Mouse (Mus musculus): ENCODE results near the gene Gm10770. TPM values are rescaled to one million over a fixed set of nuclear protein-coding genes. Genes with fewer than 3 reads are reported as not detected.
"Not testable (repeated sequence)": the region's sequence is repeated elsewhere in the genome, so short reads cannot be mapped to it uniquely, and the experiment has no call there.

Gm10770 gene
- total RNA-seq (2022), result not detected

DNA sequence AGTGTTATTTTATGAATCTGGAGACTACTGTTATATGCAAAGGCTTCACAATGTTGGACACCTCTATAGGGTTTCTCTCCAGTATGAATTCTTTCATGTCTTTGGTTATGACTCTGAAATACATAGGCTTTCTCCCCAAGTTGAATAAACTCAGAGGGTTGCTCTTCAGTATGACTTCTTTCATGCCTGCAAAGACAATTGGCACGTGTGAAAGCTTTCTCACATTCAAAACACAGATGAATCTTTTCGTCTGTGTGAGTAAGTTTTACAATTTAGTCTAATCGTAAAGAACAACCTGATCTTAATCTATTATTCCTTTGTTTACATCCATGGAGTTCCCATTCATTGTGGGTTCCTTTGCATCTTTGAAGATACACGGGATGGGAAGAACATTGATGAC lies at the start of gene Gm10770:
TSS of gene Gm10770 (minus strand) at position 101 of the 400 bp plus-strand sequence.
- not testable (repeated sequence) for DNase-seq (ENCODE audit: low spot score)

DNA sequence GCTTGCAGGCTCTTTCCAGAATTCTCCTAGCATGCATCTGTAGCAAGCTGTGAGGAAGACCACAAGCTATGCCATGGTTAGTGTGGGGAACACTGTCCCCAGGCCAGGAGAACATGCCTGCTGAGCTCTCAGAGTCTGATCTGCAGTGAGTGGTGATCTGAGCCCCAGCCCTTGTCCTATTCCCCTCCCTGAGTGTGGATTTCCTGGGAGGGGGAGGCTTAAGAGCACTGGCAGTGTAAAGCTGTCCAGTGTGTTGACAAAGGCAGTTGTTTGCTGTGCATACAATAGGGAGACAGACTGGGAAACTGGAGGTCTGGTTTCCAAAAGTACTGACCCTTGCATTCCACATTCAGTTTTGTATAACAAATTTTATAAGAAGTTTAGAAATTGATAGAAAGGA lies 43.8 kb upstream of the Gm10770 start:
- not testable (repeated sequence) for DNase-seq (ENCODE audit: low spot score)

DNA sequence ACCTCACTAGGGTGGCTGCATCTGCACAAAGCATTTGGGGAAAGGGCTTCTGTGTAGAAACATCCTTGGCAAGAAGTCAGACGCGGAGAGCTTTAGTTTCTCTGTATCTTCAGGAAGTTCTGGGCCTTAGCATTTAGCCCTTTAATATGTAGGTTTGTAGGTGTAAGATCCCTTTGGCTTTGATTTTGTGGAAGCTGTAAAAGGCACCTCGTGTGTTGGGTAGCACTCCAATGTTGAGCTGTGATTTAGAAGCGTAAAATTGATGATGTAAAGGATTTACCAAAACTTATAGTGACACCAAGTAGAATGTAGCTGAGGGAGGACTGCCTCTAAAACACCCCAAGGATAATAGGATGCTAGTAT lies 38.9 kb upstream of the Gm10770 start:
- DNase-seq (ENCODE audit: low spot score), result not testable (repeated sequence)

DNA sequence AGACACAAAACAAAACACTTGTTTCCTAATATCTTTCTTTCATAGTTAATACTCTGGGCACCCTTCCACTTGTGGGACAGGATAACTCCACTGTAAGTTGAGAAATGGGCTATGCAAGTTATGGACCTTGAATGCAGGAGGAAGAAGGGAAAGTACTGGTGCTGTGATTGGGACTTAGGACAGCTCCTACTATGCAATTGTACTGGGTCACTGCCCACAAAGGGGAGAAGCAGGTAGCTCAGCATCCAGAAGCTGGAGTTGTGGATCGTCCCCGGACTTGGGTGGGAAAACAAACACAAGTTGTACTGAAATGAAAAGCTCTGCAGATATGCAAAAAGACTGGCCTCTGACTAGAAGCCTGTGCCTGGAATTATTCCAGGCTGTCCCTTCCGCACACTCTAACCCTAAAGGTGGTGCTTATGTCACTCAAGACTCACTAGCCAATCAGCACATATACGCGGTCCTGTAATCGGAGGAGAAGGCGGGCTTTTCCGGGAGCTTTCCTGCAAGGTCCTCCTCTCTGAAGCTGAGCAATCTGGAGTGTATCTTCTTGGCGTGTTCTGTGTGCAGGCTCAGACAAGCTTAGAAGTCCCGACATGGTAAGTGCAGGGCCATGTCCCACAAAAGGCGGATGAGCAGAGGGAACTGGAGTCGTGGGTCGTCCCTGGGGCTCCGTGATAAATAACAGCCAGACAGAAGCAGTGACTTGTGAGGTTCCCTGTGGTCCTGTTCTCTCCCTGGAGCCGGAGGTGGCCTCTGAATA lies 38.3 kb upstream of the Gm10770 start, which contains the start of gene Zfp937:
TSS of gene Zfp937 (plus strand) at position 474 of the 763 bp plus-strand sequence.
- DNase-seq (ENCODE audit: low spot score), result peak; percentile 85

DNA sequence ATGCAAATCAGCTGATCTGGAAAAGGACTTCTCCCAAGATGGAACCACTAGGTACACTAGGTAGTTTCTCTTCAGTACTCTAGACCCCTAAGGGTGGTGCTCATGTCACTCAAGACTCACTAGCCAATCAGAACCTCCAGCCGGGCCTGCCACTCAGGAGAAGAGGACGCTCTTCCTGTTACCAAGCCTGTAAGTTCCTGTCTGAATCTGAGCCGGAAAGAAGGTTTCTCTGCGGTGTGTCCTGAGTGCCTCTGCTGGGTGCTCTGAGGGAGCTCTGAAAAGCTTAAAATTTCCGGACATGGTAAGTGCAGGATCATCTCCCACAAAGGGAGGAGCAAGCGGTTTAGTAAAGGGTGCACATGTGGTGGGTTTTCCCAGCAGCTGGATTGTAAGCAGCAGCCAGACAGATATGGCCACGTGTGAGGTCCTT lies 2.1 kb upstream of the Gm10770 start, which contains the start of gene Gm14139:
TSS of gene Gm14139 (plus strand) at position 186 of the 430 bp plus-strand sequence.
- not testable (repeated sequence) for DNase-seq (ENCODE audit: low spot score)

- not testable (repeated sequence) for DNase-seq (ENCODE audit: low spot score)
Observed at GRCm38 (mm10) chr2:150181046-150181445, 1.6 kb upstream of the Gm10770 start.

DNA sequence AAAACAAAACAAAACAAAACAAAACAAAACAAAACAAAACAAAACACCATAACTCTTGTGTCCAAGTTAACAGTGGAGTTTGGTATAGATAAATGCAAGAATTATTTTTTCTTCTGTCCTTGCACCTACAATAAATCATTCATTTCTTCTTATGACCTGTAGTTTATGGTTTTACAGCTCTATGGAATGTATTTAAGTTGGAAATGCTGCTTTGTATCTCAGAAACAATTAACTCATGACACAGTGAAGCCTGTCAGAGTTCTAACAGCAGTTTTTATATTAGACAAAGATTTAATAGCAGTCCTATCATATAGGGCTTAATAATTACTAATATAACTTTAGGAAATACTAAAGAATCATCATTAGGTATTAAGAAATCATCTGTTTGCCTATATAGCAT lies 5.6 kb downstream of the Gm10770 start:
- DNase-seq (ENCODE audit: low spot score), result no peak

- DNase-seq (ENCODE audit: low spot score), result no peak
Observed at GRCm38 (mm10) chr2:150166703-150167102, 12.8 kb downstream of the Gm10770 start.

- DNase-seq (ENCODE audit: low spot score), result peak; percentile 91
Observed at GRCm38 (mm10) chr2:150136435-150136897, 43.0 kb downstream of the Gm10770 start, which contains the start of gene Zfp120. TSS of gene Zfp120 (minus strand) at chr2:150136708.

DNA sequence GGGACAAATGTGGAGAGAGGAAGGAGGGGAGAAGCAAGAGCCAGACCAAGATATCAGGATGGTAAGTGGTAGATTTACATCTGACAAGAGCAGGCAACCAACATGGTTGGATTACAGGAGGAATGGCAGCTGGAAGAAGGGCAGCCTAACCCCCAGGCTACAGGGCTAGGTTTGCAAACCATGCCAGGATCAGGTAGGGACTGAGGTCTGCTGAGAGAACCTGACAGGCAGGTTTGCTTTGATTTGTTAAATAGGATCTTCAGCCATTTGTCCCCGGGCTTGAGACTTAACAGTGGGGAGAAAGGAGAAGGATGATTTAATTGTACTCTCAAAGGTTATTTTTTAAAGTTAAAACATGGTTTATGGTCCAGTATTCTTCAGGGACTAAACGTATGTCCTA lies 46.7 kb downstream of the Gm10770 start:
- DNase-seq (ENCODE audit: low spot score), result no peak

DNA sequence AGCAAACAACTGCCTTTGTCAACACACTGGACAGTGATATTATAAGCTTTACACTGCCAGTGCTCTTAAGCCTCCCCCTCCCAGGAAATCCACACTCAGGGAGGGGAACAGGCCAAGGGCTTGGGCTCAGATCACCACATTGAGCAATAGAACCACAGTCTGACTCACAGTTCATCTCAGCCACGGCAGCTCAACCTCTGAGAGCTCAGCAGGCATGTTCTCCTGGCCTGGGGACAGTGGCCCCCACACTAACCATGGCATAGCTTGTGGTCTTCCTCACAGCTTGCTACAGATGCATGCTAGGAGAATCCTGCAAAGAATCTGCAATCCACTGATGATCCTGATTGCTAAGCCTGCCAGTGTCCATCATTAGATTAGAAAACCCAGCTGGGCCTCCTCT lies 47.5 kb downstream of the Gm10770 start:
- not testable (repeated sequence) for DNase-seq (ENCODE audit: low spot score)

Other genes with a start within 250 kb of the Gm10770 start
- gene Zfp120, start 43.0 kb downstream of the Gm10770 start, total RNA-seq (2022), result 1 to 10 TPM; 5.2 to 6.2 (median 5.7) TPM
- gene Gm14139, start 2.1 kb upstream of the Gm10770 start, total RNA-seq (2022), result under 1 TPM in 1 of 4 experiments, not detected in 3; 0.22 TPM
- 1 to 10 TPM; 1.8 to 2.7 (median 2.4) TPM for gene Zfp937, start 38.4 kb upstream of the Gm10770 start, total RNA-seq (2022)
- 1 to 10 TPM; 1.7 to 2.2 (median 2.0) TPM for gene Gm21994, start 75.9 kb upstream of the Gm10770 start, total RNA-seq (2022)
- under 1 TPM in 2 of 4 experiments, not detected in 2; 0.11 to 0.16 TPM for gene Gm14124, start 77.8 kb upstream of the Gm10770 start, total RNA-seq (2022)
- 1 to 10 TPM; 1.2 to 4.7 (median 1.4) TPM for gene Gm10130, start 144.0 kb upstream of the Gm10770 start, total RNA-seq (2022)
- 1 to 10 TPM; 2.1 to 3.1 (median 2.5) TPM for gene 3300002I08Rik, start 183.1 kb upstream of the Gm10770 start, total RNA-seq (2022)